Mouse (Mus musculus) testis, adult 2 months (tissue): ENCODE measurements at regions not wholly inside any gene's neighbourhood (a gene's known extent, or its start where the extent isn't known, plus 50 kb on each side); places are given as distances from the start of the nearest gene placed in this dataset.

ENCODE experiments used
- H3K27ac ChIP-seq: fragments of 200-500 bp; 2 replicates; pipeline ENCODE4 v1.5.1; 2012; ENCODE audit warnings: low read depth, low read length; ENCODE audit not compliant: control insufficient read depth, insufficient read depth
- H3K27me3 ChIP-seq: fragments of 200-500 bp; 2 replicates; pipeline ENCODE4 v1.6.1; 2012; ENCODE audit warnings: mild to moderate bottlenecking, low read length, moderate library complexity; ENCODE audit not compliant: control insufficient read depth, insufficient read depth
- H3K36me3 ChIP-seq: fragments of 200-500 bp; 2 replicates; pipeline ENCODE4 v1.6.1; 2012; ENCODE audit warnings: mild to moderate bottlenecking, low read length; ENCODE audit not compliant: control insufficient read depth, insufficient read depth
- H3K4me1 ChIP-seq: fragments of 200-500 bp; 2 replicates; pipeline ENCODE4 v1.6.1; 2012; ENCODE audit warnings: low read length; ENCODE audit not compliant: control insufficient read depth, insufficient read depth
- H3K4me3 ChIP-seq: fragments of 200-500 bp; 2 replicates; pipeline ENCODE4 v1.5.1; 2012; ENCODE audit warnings: low read depth, mild to moderate bottlenecking, low read length, moderate library complexity, mixed read lengths; ENCODE audit not compliant: control insufficient read depth
- CTCF ChIP-seq: fragments of 200-500 bp; IDR thresholded peaks from 2 replicates; pipeline ENCODE4 v1.5.1; 2012; ENCODE audit warnings: low read depth, mild to moderate bottlenecking, inconsistent platforms, low read length, moderate library complexity; ENCODE audit not compliant: control insufficient read depth, insufficient read depth, insufficient replicate concordance
- POLR2A ChIP-seq: fragments of 200-500 bp; IDR thresholded peaks from 2 replicates; pipeline ENCODE4 v1.6.1; 2012; ENCODE audit warnings: low read depth, mild to moderate bottlenecking, inconsistent platforms, low read length, moderate library complexity; ENCODE audit not compliant: control insufficient read depth

DNA sequence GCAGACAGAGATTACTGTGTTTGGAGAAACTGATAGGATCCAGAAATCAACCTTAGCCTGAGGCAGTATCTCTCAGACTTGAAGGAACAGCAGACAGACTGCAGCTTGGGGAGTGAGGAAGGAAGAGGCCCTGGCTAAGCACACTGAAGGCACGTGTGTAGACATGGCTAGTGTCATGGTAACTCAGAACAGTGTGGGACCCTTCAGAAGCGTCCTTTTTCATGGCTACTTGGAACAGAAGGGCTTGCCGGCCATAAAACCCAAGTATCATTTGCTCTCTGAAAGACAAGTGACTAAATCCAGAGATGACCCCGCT lies 60.7 kb upstream of the Egln3 start:
- H3K4me1 ChIP-seq = peaks cover 2% of the 10 kb centered on the region; the same call in 1 of the 2 replicates
- H3K36me3 ChIP-seq = no peaks in the 10 kb centered on the region
- TF ChIP-seq POLR2A (no peak), CTCF (no peak)
- H3K4me3 ChIP-seq = no peak overlapping the region
- H3K27me3 ChIP-seq = no peaks in the 10 kb centered on the region
- no peak overlapping the region for H3K27ac ChIP-seq

DNA sequence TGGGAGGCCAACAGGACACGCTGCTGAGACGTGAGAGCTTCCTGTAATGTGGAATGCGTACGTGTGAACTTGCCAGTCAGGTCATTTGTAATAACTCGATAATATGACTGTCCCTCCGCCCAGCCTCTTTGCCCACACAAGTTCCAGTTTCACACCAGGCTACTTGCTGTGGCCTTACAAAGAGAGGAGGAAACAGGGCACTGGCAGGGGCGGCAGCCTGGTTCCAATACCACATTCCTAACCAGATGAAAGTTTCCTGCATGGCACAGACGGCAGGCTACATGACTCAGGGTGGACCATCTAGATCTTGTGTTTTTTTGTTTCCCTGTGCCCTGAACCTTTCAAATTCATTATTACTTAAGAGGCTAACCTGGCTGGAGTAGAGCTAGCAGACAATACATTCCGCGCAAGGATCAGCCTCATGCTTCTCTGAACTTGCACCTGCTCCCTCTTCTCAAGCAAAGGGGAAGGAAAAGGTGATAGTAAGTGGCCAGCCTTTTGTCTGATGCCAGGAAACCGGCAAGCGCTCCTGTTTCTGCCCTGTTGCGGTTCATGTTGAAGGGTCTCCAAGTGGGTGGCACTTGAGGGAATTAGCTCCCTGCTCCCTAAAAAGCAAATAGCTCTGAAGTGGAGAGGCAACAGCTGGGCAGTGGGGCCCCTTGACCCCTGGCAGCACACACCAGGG lies 60.2 kb upstream of the Egln3 start:
- no peak overlapping the region for H3K27ac ChIP-seq
- TF ChIP-seq CTCF (no peak), POLR2A (no peak)

DNA sequence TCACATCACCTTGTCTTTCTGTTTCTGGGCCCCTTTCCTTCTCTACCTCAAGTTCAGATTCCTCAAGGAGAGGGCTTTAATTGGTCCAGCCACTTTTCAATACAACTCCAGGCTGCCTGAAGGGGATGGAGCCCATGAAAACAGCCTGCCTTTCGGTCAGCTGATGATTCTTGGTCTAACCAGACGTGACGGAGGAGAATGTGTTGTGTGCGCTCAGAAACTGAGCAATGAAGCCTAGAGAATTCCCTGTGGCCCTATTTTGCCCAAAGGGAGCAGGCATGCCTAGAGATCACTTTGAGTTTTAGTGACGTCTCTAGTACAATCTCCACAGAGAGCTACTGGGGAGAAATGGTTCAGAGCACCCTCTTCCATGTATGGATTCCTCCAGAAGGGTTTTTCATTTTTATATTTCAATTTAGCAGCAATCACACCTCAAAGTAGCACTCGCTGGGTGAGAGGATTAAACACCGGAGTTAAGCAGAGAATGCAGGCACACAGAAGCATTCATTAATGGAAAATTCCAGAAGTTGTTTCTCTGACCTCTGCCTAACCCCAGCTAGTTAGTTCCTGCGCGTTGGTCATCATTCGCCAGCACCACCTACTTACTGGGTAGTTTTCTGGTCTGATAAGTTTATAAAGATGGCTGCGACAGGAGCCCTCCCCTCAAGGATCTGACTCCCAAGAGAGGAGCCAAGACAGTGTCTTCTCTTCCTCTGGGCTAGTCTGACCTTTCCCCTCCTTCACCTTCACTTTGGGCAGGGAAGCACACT lies 58.8 kb upstream of the Egln3 start:
- no peaks in the 10 kb centered on the region for H3K27me3 ChIP-seq
- H3K27ac ChIP-seq = no peak overlapping the region
- peaks cover 2% of the 10 kb centered on the region; the same call in 1 of the 2 replicates for H3K4me1 ChIP-seq
- H3K4me3 ChIP-seq = no peak overlapping the region
- H3K36me3 ChIP-seq = no peaks in the 10 kb centered on the region
- TF ChIP-seq CTCF (no peak), POLR2A (no peak)

More for the DNA sequence above, 60.2 kb upstream of the Egln3 start:
- H3K27me3 ChIP-seq = no peaks in the 10 kb centered on the region
- no peak overlapping the region for H3K4me3 ChIP-seq
- peaks cover 2% of the 10 kb centered on the region; the same call in 1 of the 2 replicates for H3K4me1 ChIP-seq
- H3K36me3 ChIP-seq = no peaks in the 10 kb centered on the region

DNA sequence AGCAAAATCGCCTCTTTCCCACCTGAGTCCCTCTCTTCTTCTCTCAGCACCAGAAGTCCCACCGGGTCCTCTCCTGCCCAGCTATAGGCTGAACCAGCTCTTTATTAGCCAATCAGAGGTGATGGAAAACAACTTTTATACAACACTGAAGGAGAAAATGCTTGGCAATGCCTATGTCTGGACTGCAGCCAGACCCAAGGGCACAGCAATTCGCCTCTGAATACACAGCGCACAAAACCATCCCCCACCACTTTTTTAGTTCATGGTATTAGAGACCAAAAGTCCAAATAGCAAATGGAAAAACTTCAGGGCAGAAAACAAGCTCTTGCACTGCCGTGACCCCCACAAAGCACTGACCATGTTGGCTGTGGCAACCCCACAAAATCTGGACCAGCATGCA lies 57.8 kb upstream of the Egln3 start:
- Histone ChIP-seq H3K27ac (no peak overlapping the region), H3K4me1 (peaks cover 2% of the 10 kb centered on the region; the same call in 1 of the 2 replicates), H3K4me3 (no peak overlapping the region), H3K27me3 (no peaks in the 10 kb centered on the region), H3K36me3 (no peaks in the 10 kb centered on the region)
- TF ChIP-seq CTCF (no peak), POLR2A (no peak)

DNA sequence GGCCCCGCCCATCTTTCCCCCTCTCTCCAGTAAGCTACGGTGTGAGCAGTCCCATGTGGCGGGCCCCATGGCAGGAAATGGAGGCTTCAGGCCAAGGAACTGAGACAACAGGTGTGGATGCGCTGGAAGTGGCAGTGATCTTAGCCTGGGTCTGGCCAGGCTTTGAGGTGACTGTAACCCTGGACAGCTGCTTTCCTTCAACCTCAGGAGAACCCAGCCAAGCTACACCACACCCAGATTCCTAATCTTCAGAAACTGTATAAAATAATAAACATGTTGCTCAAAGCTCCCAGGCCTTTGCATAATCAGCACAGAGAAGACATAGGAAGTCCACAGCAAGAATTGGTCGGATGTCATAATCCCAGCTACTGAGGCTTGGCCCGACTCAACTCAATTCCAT lies 56.8 kb upstream of the Egln3 start:
- no peak overlapping the region for H3K27ac ChIP-seq
- TF ChIP-seq CTCF (no peak), POLR2A (no peak)
- no peak overlapping the region for H3K4me3 ChIP-seq
- no peaks in the 10 kb centered on the region for H3K27me3 ChIP-seq
- no peaks in the 10 kb centered on the region for H3K36me3 ChIP-seq
- H3K4me1 ChIP-seq = peaks cover 2% of the 10 kb centered on the region; the same call in 1 of the 2 replicates

DNA sequence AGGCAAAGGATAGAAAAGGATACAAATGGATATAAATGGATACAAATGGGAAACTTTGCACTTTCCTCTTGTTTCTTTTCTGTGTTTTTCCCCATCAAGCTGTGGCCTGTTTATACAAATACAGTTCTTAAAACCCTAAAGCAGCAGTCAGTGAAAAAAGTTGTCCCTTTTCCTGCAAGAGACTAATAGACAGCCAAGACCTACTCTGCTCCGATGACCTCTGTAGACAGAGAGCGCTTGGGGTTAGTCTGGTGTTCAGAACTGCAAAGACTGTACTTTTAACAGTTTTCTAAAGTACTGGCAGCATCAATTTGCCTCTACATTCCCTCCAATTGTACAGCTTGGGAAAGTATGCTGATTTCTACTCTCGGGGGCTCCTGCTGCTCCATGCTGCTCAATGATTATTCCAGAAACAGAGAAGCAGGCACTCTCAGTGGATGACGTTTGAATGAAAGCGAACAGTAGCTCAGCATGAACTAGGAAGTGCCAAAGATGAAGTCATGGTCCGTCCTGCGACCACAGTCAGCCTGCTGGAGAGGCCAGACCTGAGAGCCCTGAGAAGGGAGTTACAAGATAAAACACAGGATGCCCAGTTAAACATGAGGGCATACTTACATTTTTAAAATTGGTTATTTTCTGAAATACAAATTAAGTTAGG lies 54.2 kb upstream of the Egln3 start:
- Histone ChIP-seq H3K27me3 (no peaks in the 10 kb centered on the region), H3K4me1 (no peaks in the 10 kb centered on the region; the same call in 1 of the 2 replicates), H3K4me3 (no peak overlapping the region), H3K36me3 (no peaks in the 10 kb centered on the region), H3K27ac (no peak overlapping the region)
- no peak for TF ChIP-seq CTCF
- no peak for TF ChIP-seq POLR2A

DNA sequence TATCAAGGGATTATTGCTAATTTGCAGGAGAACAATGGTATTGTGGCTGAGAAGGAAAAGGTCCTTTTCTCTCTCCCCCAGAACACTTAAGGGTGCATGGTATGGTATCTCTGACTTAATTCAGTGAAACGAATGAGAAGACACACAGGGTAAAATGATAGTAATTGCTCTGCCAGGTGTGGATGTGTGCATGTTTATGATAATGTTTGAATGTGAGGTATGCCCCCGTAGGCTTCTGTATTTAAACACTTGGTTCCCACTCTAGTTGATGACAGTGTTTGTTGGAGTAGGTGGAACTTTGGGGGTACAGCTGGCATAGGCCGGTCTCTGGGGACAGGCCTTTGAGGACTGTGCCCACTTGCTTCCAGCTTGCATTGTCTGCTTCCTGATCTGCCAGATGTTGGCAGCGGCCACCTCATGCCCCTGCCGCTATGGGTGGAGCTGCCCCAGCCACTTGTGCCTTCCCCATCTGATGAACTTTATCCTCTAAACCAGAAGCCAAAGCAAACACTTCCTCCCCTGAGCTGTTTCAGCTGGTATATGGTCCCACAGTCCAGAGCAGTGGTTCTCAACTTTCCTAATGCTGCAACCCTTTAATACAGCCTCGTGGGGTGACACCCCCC lies 53.0 kb upstream of the Egln3 start:
- Histone ChIP-seq H3K4me1 (no peaks in the 10 kb centered on the region; the same call in 1 of the 2 replicates), H3K27ac (no peak overlapping the region), H3K27me3 (no peaks in the 10 kb centered on the region), H3K36me3 (no peaks in the 10 kb centered on the region), H3K4me3 (no peak overlapping the region)
- TF ChIP-seq POLR2A (no peak), CTCF (no peak)
